Mouse (Mus musculus): ENCODE measurements around the gene Coro1b. TPM values are rescaled to one million over a fixed set of nuclear protein-coding genes. Genes with fewer than 3 reads are reported as not detected.
A peak's percentile ranks its signal among the peaks of the same experiment; 100 is the strongest.

Gene Coro1b
- total and polyA plus RNA-seq, 2 experiments, result 66.1 to 109 TPM

DNA sequence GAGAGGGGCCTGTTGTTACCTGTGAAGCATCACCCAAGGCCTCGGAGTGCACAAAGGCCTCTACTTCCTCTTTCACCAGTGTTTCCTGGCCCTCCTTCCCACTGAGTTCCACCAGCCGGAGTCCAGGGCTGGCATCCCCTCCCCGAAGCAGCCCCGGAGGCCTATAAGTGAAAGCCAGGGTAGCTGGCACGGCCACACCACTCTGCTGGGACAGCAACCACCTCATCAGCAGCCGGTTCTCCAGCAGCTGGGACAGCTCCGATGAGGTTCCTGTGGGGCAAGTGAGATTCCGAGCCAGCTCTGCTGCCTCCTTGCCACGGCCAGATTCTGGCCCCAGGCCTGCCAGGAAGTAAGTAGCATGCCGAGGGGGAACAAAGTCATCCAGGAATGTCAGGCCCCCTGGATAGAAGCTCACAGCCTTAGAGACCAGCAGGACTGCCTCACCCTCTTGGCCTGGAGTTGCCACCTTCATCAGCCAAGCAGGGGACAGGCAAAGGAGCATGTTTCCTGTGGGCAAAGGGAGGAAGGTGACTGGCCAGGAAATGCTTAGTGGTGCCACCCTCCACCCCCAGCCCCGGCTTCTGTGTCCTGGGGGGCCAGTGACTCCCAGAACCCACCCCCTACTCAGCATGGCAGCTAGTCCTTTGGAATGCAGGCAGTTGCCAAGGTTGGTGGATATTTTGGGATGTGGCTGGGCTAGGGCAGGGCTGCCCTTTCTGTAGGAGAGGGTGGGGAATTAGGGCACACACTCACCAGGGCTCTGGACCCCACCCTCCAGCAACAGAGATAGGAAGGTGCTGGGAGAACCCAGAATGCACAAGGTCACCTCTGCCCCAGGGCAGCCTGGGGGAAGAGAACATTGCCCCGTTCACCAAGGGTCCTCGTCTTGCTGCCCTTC lies 23.2 kb downstream of the Coro1b start:
- WGBS, result 72% methylated on average over 13 of the region's 13 CpGs
- Histone ChIP-seq H3K4me1 (ENCODE audit: control insufficient read depth, insufficient read depth, low read length) (peaks cover 3% of the 10 kb centered on the region), H3K27me3 (ENCODE audit: control insufficient read depth, insufficient read depth, low read length) (no peaks in the 10 kb centered on the region), H3K27ac (replicated peaks; ENCODE audit: insufficient read depth, low read depth, low read length) (no peak overlapping the region), H3K36me3 (ENCODE audit: control insufficient read depth, insufficient read depth, low read length) (no peaks in the 10 kb centered on the region), H3K79me2 (ENCODE audit: control insufficient read depth, insufficient read depth, low read length) (no peaks in the 10 kb centered on the region), H3K9ac (ENCODE audit: low read depth, low read length) (no peak overlapping the region), H3K4me3 (ENCODE audit: insufficient read depth, low read depth, low read length) (no peak overlapping the region)
- TF ChIP-seq POLR2A (IDR thresholded peaks at IDR 0.05; ENCODE audit: extremely low read depth, insufficient read depth, low read length) (no peak), CTCF (IDR thresholded peaks at IDR 0.05; ENCODE audit: low read depth, low read length) (no peak)
- no peak for DNase-seq (ENCODE audit: extremely low read depth, low read depth, low spot score)

DNA sequence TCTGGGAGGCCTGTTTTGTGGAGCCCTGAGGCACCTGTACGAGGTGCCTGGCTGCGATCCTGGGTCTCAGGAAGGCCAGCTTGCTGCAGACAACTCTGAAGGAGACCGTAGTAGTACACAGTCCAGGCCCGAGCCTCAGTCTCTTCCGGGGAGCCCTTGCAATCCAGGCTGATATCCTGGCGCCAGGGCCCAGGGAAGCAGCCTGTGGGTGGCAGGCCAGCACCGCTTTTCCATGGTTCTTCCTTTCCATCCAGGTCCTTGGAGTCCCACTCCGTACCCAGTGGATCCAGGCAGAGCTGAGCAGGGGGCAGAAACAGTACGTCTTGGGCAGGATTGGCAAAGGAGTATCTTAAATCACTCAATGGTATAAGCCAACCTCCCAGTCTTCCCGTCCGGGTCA lies 24.5 kb downstream of the Coro1b start:
- Histone ChIP-seq H3K27ac (replicated peaks; ENCODE audit: insufficient read depth, low read depth, low read length) (no peak overlapping the region), H3K36me3 (ENCODE audit: control insufficient read depth, insufficient read depth, low read length) (no peaks in the 10 kb centered on the region), H3K4me1 (ENCODE audit: control insufficient read depth, insufficient read depth, low read length) (peaks cover 3% of the 10 kb centered on the region), H3K4me3 (ENCODE audit: insufficient read depth, low read depth, low read length) (no peak overlapping the region), H3K9ac (ENCODE audit: low read depth, low read length) (no peak overlapping the region), H3K79me2 (ENCODE audit: control insufficient read depth, insufficient read depth, low read length) (no peaks in the 10 kb centered on the region), H3K27me3 (ENCODE audit: control insufficient read depth, insufficient read depth, low read length) (no peaks in the 10 kb centered on the region)
- 80% methylated on average over 11 of the region's 11 CpGs for WGBS
- TF ChIP-seq POLR2A (IDR thresholded peaks at IDR 0.05; ENCODE audit: extremely low read depth, insufficient read depth, low read length), result no peak
- no peak for TF ChIP-seq CTCF (IDR thresholded peaks at IDR 0.05; ENCODE audit: low read depth, low read length)
- DNase-seq (ENCODE audit: extremely low read depth, low read depth, low spot score), result no peak

DNA sequence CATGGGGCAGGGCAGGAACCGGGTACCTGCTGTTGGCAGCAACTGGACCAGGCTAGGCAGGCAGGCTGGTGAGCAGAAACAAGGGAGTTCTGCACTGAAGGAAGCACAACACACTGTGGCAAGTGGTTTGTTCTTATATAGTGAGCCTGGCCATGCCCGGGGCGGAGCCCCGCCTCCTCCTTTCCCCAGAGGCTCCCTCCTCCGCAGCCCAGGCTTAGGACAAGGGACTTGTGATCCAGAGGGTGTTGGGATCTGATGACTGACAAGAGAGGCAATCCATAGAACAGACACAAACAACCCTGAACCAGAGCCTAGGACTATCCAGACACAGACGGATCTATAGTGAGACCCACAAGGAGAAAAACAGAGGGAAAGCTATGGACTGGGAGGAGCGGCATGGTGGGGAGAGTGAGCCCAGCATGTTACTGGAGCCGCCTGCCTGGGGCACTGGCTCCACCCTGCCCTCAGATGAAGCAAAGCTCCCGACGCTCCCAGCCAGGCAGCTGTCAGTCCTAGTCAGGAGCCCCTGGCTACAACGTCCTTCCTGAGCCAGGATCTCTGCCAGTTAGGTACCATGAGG lies 27.0 kb downstream of the Coro1b start, which contains the start of gene Carns1:
Gene Carns1, minus strand, starts transcription at position 112 of the 580 bp plus-strand sequence.
- Histone ChIP-seq H3K79me2 (ENCODE audit: control insufficient read depth, insufficient read depth, low read length) (no peaks in the 10 kb centered on the region), H3K9ac (ENCODE audit: low read depth, low read length) (no peak within 1 kb of the TSS), H3K4me1 (ENCODE audit: control insufficient read depth, insufficient read depth, low read length) (no peaks in the 10 kb centered on the region), H3K27me3 (ENCODE audit: control insufficient read depth, insufficient read depth, low read length) (no peaks in the 10 kb centered on the region), H3K27ac (replicated peaks; ENCODE audit: insufficient read depth, low read depth, low read length) (no peak within 1 kb of the TSS), H3K4me3 (ENCODE audit: insufficient read depth, low read depth, low read length) (no peak within 1 kb of the TSS), H3K36me3 (ENCODE audit: control insufficient read depth, insufficient read depth, low read length) (no peaks in the 10 kb centered on the region)
- WGBS, result 25% methylated on average over 11 of the region's 11 CpGs
- TF ChIP-seq CTCF (IDR thresholded peaks at IDR 0.05; ENCODE audit: low read depth, low read length) (no peak), POLR2A (IDR thresholded peaks at IDR 0.05; ENCODE audit: extremely low read depth, insufficient read depth, low read length) (no peak)
- DNase-seq (ENCODE audit: extremely low read depth, low read depth, low spot score), result no peak

DNA sequence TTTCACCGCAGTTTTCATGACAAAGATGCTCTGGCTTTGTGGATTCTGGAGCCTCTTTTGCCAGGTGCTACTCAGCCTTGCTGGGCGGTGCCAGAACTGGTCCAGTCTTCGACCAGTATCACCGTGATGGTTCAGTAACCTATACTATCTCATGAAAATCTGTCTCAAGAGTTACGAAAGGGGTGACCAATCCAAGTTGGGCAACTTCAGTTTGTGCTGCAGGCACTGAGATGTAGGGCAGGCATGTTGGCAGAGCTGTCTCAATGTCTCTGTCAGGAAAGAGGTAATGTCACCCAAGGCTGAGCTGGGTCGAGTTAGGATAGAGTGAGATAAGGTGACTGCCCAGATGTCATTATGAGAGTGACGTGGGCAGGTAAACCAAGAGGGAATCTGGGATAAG lies 32.0 kb downstream of the Coro1b start:
- no peak overlapping the region for H3K4me3 ChIP-seq (ENCODE audit: insufficient read depth, low read depth, low read length)
- WGBS, result 76% methylated on average over 7 of the region's 7 CpGs
- H3K27ac ChIP-seq (replicated peaks; ENCODE audit: insufficient read depth, low read depth, low read length), result no peak overlapping the region

DNA sequence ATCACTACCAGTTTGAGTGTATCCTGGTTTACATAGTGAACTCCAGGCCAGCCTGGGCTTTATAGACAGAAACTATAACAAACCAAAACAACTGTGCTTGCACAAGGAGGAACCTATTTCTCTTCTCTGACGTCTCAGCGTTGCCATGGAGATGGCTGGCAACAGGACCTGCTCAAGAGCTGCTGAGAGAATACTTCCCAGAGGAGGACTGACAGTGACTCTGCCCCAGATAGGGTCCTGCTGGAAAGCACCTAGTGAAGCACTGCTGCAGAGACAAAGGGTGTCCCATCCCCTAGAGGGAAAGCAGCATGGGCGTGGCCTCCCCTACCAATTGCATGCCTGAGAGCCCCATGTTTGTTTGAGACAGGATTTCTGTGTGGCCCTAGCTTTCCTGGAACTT lies 33.5 kb downstream of the Coro1b start:
- no peak overlapping the region for H3K4me3 ChIP-seq (ENCODE audit: insufficient read depth, low read depth, low read length)
- no peaks in the 10 kb centered on the region for H3K4me1 ChIP-seq (ENCODE audit: control insufficient read depth, insufficient read depth, low read length)
- no peaks in the 10 kb centered on the region for H3K79me2 ChIP-seq (ENCODE audit: control insufficient read depth, insufficient read depth, low read length)
- no peak overlapping the region for H3K9ac ChIP-seq (ENCODE audit: low read depth, low read length)
- no peak overlapping the region for H3K27ac ChIP-seq (replicated peaks; ENCODE audit: insufficient read depth, low read depth, low read length)
- H3K36me3 ChIP-seq (ENCODE audit: control insufficient read depth, insufficient read depth, low read length), result no peaks in the 10 kb centered on the region
- no peaks in the 10 kb centered on the region for H3K27me3 ChIP-seq (ENCODE audit: control insufficient read depth, insufficient read depth, low read length)
- TF ChIP-seq CTCF (IDR thresholded peaks at IDR 0.05; ENCODE audit: low read depth, low read length) (no peak), POLR2A (IDR thresholded peaks at IDR 0.05; ENCODE audit: extremely low read depth, insufficient read depth, low read length) (no peak)
- peak; percentile 42 for DNase-seq (ENCODE audit: extremely low read depth, low read depth, low spot score)
- 58% methylated on average over 3 of the region's 3 CpGs for WGBS

More for the DNA sequence above, 32.0 kb downstream of the Coro1b start:
- no peak for TF ChIP-seq POLR2A (IDR thresholded peaks at IDR 0.05; ENCODE audit: extremely low read depth, insufficient read depth, low read length)
- TF ChIP-seq CTCF (IDR thresholded peaks at IDR 0.05; ENCODE audit: low read depth, low read length), result no peak
- H3K4me1 ChIP-seq (ENCODE audit: control insufficient read depth, insufficient read depth, low read length), result no peaks in the 10 kb centered on the region
- no peak for DNase-seq (ENCODE audit: extremely low read depth, low read depth, low spot score)
- no peak overlapping the region for H3K9ac ChIP-seq (ENCODE audit: low read depth, low read length)
- no peaks in the 10 kb centered on the region for H3K27me3 ChIP-seq (ENCODE audit: control insufficient read depth, insufficient read depth, low read length)
- H3K36me3 ChIP-seq (ENCODE audit: control insufficient read depth, insufficient read depth, low read length), result no peaks in the 10 kb centered on the region
- no peaks in the 10 kb centered on the region for H3K79me2 ChIP-seq (ENCODE audit: control insufficient read depth, insufficient read depth, low read length)

DNA sequence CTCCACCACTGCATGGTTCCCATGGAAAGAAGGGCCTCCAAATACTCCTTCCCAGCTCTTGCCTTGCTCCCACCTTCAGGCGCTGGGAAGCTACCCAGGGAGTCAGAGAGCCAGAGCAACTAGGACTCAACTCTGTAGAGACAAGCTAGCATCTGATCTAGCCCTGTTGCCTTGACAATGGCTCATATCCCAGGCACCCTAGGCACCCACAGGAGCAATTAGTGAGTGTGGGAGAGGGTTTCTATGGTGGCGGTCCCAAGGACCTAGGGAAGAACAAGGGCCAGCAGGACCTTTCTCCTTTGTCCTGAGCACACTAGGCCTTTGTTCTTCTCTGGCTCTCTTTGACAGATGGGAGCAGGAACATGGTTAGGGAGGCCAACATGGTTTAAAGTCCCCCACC lies 35.3 kb downstream of the Coro1b start:
- TF ChIP-seq CTCF (IDR thresholded peaks at IDR 0.05; ENCODE audit: low read depth, low read length) (no peak), POLR2A (IDR thresholded peaks at IDR 0.05; ENCODE audit: extremely low read depth, insufficient read depth, low read length) (no peak)
- no peak for DNase-seq (ENCODE audit: extremely low read depth, low read depth, low spot score)
- no peaks in the 10 kb centered on the region for H3K27me3 ChIP-seq (ENCODE audit: control insufficient read depth, insufficient read depth, low read length)
- 96% methylated on average over 2 of the region's 2 CpGs for WGBS
- no peak overlapping the region for H3K27ac ChIP-seq (replicated peaks; ENCODE audit: insufficient read depth, low read depth, low read length)
- H3K4me3 ChIP-seq (ENCODE audit: insufficient read depth, low read depth, low read length), result no peak overlapping the region
- H3K4me1 ChIP-seq (ENCODE audit: control insufficient read depth, insufficient read depth, low read length), result no peaks in the 10 kb centered on the region
- H3K79me2 ChIP-seq (ENCODE audit: control insufficient read depth, insufficient read depth, low read length), result no peaks in the 10 kb centered on the region
- no peak overlapping the region for H3K9ac ChIP-seq (ENCODE audit: low read depth, low read length)
- no peaks in the 10 kb centered on the region for H3K36me3 ChIP-seq (ENCODE audit: control insufficient read depth, insufficient read depth, low read length)
